Mouse (Mus musculus): ENCODE results near the gene Dohh. TPM values are rescaled to one million over a fixed set of nuclear protein-coding genes. Genes with fewer than 3 reads are reported as not detected.

The Dohh gene
- polyA plus RNA-seq, 1 experiment from 2014 or later, result 98.7 TPM

Small RNA genes within 50 kb of the gene (microRNA-seq; reads per million reads assigned to microRNA genes)
- gene Mir1191b (not detected), gene Mir6913 (not detected)

Other genes starting within 250 kb of the Dohh start
- gene Zbtb7a, start 249.2 kb upstream of the Dohh start, polyA plus RNA-seq (2016; fragmentation: Nextera tagmentation; extraction: Ambion mirVana), result 7.8 and 9.8 TPM in 2 replicates
- gene Pias4, start 216.5 kb upstream of the Dohh start, polyA plus RNA-seq (2016; fragmentation: Nextera tagmentation; extraction: Ambion mirVana), result 61.4 and 68.5 TPM in 2 replicates
- 528 and 571 TPM in 2 replicates for gene Eef2, start 207.8 kb upstream of the Dohh start, polyA plus RNA-seq (2016; fragmentation: Nextera tagmentation; extraction: Ambion mirVana)
- 52.7 and 53.3 TPM in 2 replicates for gene Dapk3, start 201.4 kb upstream of the Dohh start, polyA plus RNA-seq (2016; fragmentation: Nextera tagmentation; extraction: Ambion mirVana)
- gene 4930442H23Rik, start 200.6 kb upstream of the Dohh start, polyA plus RNA-seq (2016; fragmentation: Nextera tagmentation; extraction: Ambion mirVana), result 0.09 TPM in 1 of 2 replicates, not detected in the other
- not detected in 2 replicates for gene Nmrk2, start 182.4 kb upstream of the Dohh start, polyA plus RNA-seq (2016; fragmentation: Nextera tagmentation; extraction: Ambion mirVana)
- 8.7 and 17.1 TPM in 2 replicates for gene Atcay, start 153.6 kb upstream of the Dohh start, polyA plus RNA-seq (2016; fragmentation: Nextera tagmentation; extraction: Ambion mirVana)
- gene Zfr2, start 151.3 kb upstream of the Dohh start, polyA plus RNA-seq (2016; fragmentation: Nextera tagmentation; extraction: Ambion mirVana), result 3.5 and 6.3 TPM in 2 replicates
- gene Matk, start 131.5 kb upstream of the Dohh start, polyA plus RNA-seq (2016; fragmentation: Nextera tagmentation; extraction: Ambion mirVana), result 3.7 and 4.2 TPM in 2 replicates
- 229 and 258 TPM in 2 replicates for gene Mrpl54, start 117.5 kb upstream of the Dohh start, polyA plus RNA-seq (2016; fragmentation: Nextera tagmentation; extraction: Ambion mirVana)
- gene Apba3, start 117.5 kb upstream of the Dohh start, polyA plus RNA-seq (2016; fragmentation: Nextera tagmentation; extraction: Ambion mirVana), result 50.5 and 55.5 TPM in 2 replicates
- 6.5 and 6.9 TPM in 2 replicates for gene Tjp3, start 92.8 kb upstream of the Dohh start, polyA plus RNA-seq (2016; fragmentation: Nextera tagmentation; extraction: Ambion mirVana)
- 55.0 and 60.8 TPM in 2 replicates for gene Pip5k1c, start 91.5 kb upstream of the Dohh start, polyA plus RNA-seq (2016; fragmentation: Nextera tagmentation; extraction: Ambion mirVana)
- 53.5 and 53.6 TPM in 2 replicates for gene Cactin, start 63.3 kb upstream of the Dohh start, polyA plus RNA-seq (2016; fragmentation: Nextera tagmentation; extraction: Ambion mirVana)
- gene Tbxa2r, start 55.7 kb upstream of the Dohh start, polyA plus RNA-seq (2016; fragmentation: Nextera tagmentation; extraction: Ambion mirVana), result 2.9 and 3.3 TPM in 2 replicates
- gene Gipc3, start 41.2 kb upstream of the Dohh start, polyA plus RNA-seq (2016; fragmentation: Nextera tagmentation; extraction: Ambion mirVana), result not detected in 2 replicates
- 102 and 115 TPM in 2 replicates for gene Hmg20b, start 33.9 kb upstream of the Dohh start, polyA plus RNA-seq (2016; fragmentation: Nextera tagmentation; extraction: Ambion mirVana)
- 9.3 and 10.6 TPM in 2 replicates for gene Mfsd12, start 26.9 kb upstream of the Dohh start, polyA plus RNA-seq (2016; fragmentation: Nextera tagmentation; extraction: Ambion mirVana)
- gene 4930404N11Rik, start 18.6 kb upstream of the Dohh start, polyA plus RNA-seq (2016; fragmentation: Nextera tagmentation; extraction: Ambion mirVana), result 0.38 and 0.39 TPM in 2 replicates
- gene Fzr1, start 5.9 kb upstream of the Dohh start, polyA plus RNA-seq (2016; fragmentation: Nextera tagmentation; extraction: Ambion mirVana), result 138 and 146 TPM in 2 replicates
- gene Gm48551, start within 50 bp of the Dohh start, polyA plus RNA-seq (2016; fragmentation: Nextera tagmentation; extraction: Ambion mirVana), result 2.9 and 3.4 TPM in 2 replicates
- 1.7 and 2.9 TPM in 2 replicates for gene Gm48552, start 4.6 kb downstream of the Dohh start, polyA plus RNA-seq (2016; fragmentation: Nextera tagmentation; extraction: Ambion mirVana)
- 1.7 and 2.3 TPM in 2 replicates for gene Smim24, start 8.6 kb downstream of the Dohh start, polyA plus RNA-seq (2016; fragmentation: Nextera tagmentation; extraction: Ambion mirVana)
- 8.7 and 11.7 TPM in 2 replicates for gene Nfic, start 71.2 kb downstream of the Dohh start, polyA plus RNA-seq (2016; fragmentation: Nextera tagmentation; extraction: Ambion mirVana)
- 5.0 and 10.8 TPM in 2 replicates for gene Celf5, start 98.3 kb downstream of the Dohh start, polyA plus RNA-seq (2016; fragmentation: Nextera tagmentation; extraction: Ambion mirVana)
- gene Ncln, start 112.0 kb downstream of the Dohh start, polyA plus RNA-seq (2016; fragmentation: Nextera tagmentation; extraction: Ambion mirVana), result 84.5 and 87.5 TPM in 2 replicates
- 0.37 and 0.89 TPM in 2 replicates for gene S1pr4, start 115.7 kb downstream of the Dohh start, polyA plus RNA-seq (2016; fragmentation: Nextera tagmentation; extraction: Ambion mirVana)
- 0.53 and 0.85 TPM in 2 replicates for gene Gna15, start 139.8 kb downstream of the Dohh start, polyA plus RNA-seq (2016; fragmentation: Nextera tagmentation; extraction: Ambion mirVana)
- 70.7 and 73.7 TPM in 2 replicates for gene Gna11, start 160.8 kb downstream of the Dohh start, polyA plus RNA-seq (2016; fragmentation: Nextera tagmentation; extraction: Ambion mirVana)
- 334 and 467 TPM in 2 replicates for gene Aes, start 175.1 kb downstream of the Dohh start, polyA plus RNA-seq (2016; fragmentation: Nextera tagmentation; extraction: Ambion mirVana)
- 9.7 and 13.5 TPM in 2 replicates for gene Tle2, start 190.1 kb downstream of the Dohh start, polyA plus RNA-seq (2016; fragmentation: Nextera tagmentation; extraction: Ambion mirVana)
- 6.0 and 8.8 TPM in 2 replicates for gene Tle6, start 216.6 kb downstream of the Dohh start, polyA plus RNA-seq (2016; fragmentation: Nextera tagmentation; extraction: Ambion mirVana)
- gene BC025920, start 221.8 kb downstream of the Dohh start, polyA plus RNA-seq (2016; fragmentation: Nextera tagmentation; extraction: Ambion mirVana), result 1.4 and 2.0 TPM in 2 replicates
- gene Sirt6, start 243.4 kb downstream of the Dohh start, polyA plus RNA-seq (2016; fragmentation: Nextera tagmentation; extraction: Ambion mirVana), result 49.3 and 58.7 TPM in 2 replicates
- 5.8 and 5.9 TPM in 2 replicates for gene Ankrd24, start 244.1 kb downstream of the Dohh start, polyA plus RNA-seq (2016; fragmentation: Nextera tagmentation; extraction: Ambion mirVana)

Data from midbrain, embryonic 10.5 days (tissue).